Mouse (Mus musculus): ENCODE data around the gene Ptprm.

Gene Ptprm

GRCm38 (mm10) chr17:67054202-67054601, 300.1 kb downstream of the Ptprm start:
- DNase-seq: no peak

- DNase-seq: no peak
Observed at GRCm38 (mm10) chr17:67052624-67053314, 301.5 kb downstream of the Ptprm start.

- no peak for DNase-seq
Observed at GRCm38 (mm10) chr17:67047697-67048096, 306.6 kb downstream of the Ptprm start.

GRCm38 (mm10) chr17:67038558-67038957, 315.7 kb downstream of the Ptprm start:
- no peak for DNase-seq

GRCm38 (mm10) chr17:67033547-67033946, 320.7 kb downstream of the Ptprm start:
- DNase-seq: no peak

- DNase-seq: no peak
Observed at GRCm38 (mm10) chr17:67032021-67032420, 322.2 kb downstream of the Ptprm start.

GRCm38 (mm10) chr17:67031341-67031740, 322.9 kb downstream of the Ptprm start:
- DNase-seq: no peak

GRCm38 (mm10) chr17:67027274-67027673, 327.0 kb downstream of the Ptprm start:
- DNase-seq: no peak

- DNase-seq: no peak
Observed at GRCm38 (mm10) chr17:67016501-67016900, 337.8 kb downstream of the Ptprm start.

- DNase-seq: no peak
Observed at GRCm38 (mm10) chr17:67013217-67013616, 341.0 kb downstream of the Ptprm start.

GRCm38 (mm10) chr17:67011836-67012583, 342.2 kb downstream of the Ptprm start:
- no peak for DNase-seq

GRCm38 (mm10) chr17:67010136-67010535, 344.1 kb downstream of the Ptprm start:
- no peak for DNase-seq

- no peak for DNase-seq
Observed at GRCm38 (mm10) chr17:67008137-67008536, 346.1 kb downstream of the Ptprm start.

- no peak for DNase-seq
Observed at GRCm38 (mm10) chr17:67006740-67007385, 347.4 kb downstream of the Ptprm start.

- no peak for DNase-seq
Observed at GRCm38 (mm10) chr17:66996882-66997281, 357.4 kb downstream of the Ptprm start.

- DNase-seq: no peak
Observed at GRCm38 (mm10) chr17:66996016-66996415, 358.2 kb downstream of the Ptprm start.

- no peak for DNase-seq
Observed at GRCm38 (mm10) chr17:66991815-66992214, 362.4 kb downstream of the Ptprm start.

GRCm38 (mm10) chr17:66990761-66991160, 363.5 kb downstream of the Ptprm start:
- DNase-seq: no peak

GRCm38 (mm10) chr17:66988014-66988413, 366.2 kb downstream of the Ptprm start:
- no peak for DNase-seq

GRCm38 (mm10) chr17:66981649-66982048, 372.6 kb downstream of the Ptprm start:
- no peak for DNase-seq

GRCm38 (mm10) chr17:66979971-66980370, 374.3 kb downstream of the Ptprm start:
- DNase-seq: no peak

GRCm38 (mm10) chr17:66976490-66976889, 377.8 kb downstream of the Ptprm start:
- no peak for DNase-seq

- no peak for DNase-seq
Observed at GRCm38 (mm10) chr17:66972976-66973375, 381.3 kb downstream of the Ptprm start.

- no peak for DNase-seq
Observed at GRCm38 (mm10) chr17:66960986-66961385, 393.3 kb downstream of the Ptprm start.

Data from thymus, postnatal 4 days (tissue).